Mouse (Mus musculus) kidney, adult 2 months (tissue): Measurements from ENCODE around the gene Myh1.

Experiments
- CTCF ChIP-seq: fragments of 200-500 bp; conservative IDR thresholded peaks from 2 replicates; pipeline ENCODE4 v1.5.1; 2011; ENCODE audit warnings: low read depth, mild to moderate bottlenecking, control low read depth, low read length, moderate library complexity, mixed read lengths; ENCODE audit not compliant: insufficient read depth, insufficient read length
- POLR2A ChIP-seq: fragments of 200-500 bp; IDR thresholded peaks from one replicate; pipeline ENCODE4 v1.6.1; 2011; ENCODE audit warnings: low read depth, low read length, control low read depth

- TF ChIP-seq POLR2A: no peak
- no peak for TF ChIP-seq CTCF
Observed at GRCm38 (mm10) chr11:67155650-67156049, 44.2 kb upstream of the Myh1 start.
